Mouse (Mus musculus) kidney, embryonic 15.5 days (tissue): ENCODE results near the gene Rab8b. TPM values are rescaled to one million over a fixed set of nuclear protein-coding genes. Genes with fewer than 3 reads are reported as not detected.
A peak's percentile ranks its signal among the peaks of the same experiment; 100 is the strongest.
"Not testable (repeated sequence)": the region's sequence is repeated elsewhere in the genome, so short reads cannot be mapped to it uniquely, and the experiment has no call there.

Experiments used
- ATAC-seq: fragments of 200-750 bp; cut with Nextera tagmentation; replicated peaks from 2 replicates; pipeline ENCODE4 v1.8.0; 2017; ENCODE audit warnings: moderate TSS enrichment; ENCODE audit not compliant: low FRiP score
- H3K27ac ChIP-seq: fragments of 300-500 bp; sonication (generic); 2 replicates; pipeline ENCODE4 v1.5.1; 2015; ENCODE audit warnings: mild to moderate bottlenecking, inconsistent platforms
- H3K27me3 ChIP-seq: fragments of 300-500 bp; sonication (generic); 2 replicates; pipeline ENCODE4 v1.6.1; 2015; ENCODE audit warnings: inconsistent platforms
- H3K36me3 ChIP-seq: fragments of 300-500 bp; sonication (generic); 2 replicates; pipeline ENCODE4 v1.6.1; 2015; ENCODE audit warnings: inconsistent platforms
- H3K4me1 ChIP-seq: fragments of 300-500 bp; sonication (generic); 2 replicates; pipeline ENCODE4 v1.6.1; 2015; ENCODE audit warnings: inconsistent platforms
- H3K4me2 ChIP-seq: fragments of 300-500 bp; sonication (generic); 2 replicates; pipeline ENCODE4 v1.6.1; 2015; ENCODE audit warnings: moderate library complexity, mild to moderate bottlenecking, inconsistent platforms
- H3K4me3 ChIP-seq: fragments of 300-500 bp; sonication (generic); replicated peaks from 2 replicates; pipeline ENCODE4 v1.5.1; 2015; ENCODE audit warnings: mild to moderate bottlenecking, inconsistent platforms
- H3K9ac ChIP-seq: fragments of 300-500 bp; sonication (generic); 2 replicates; pipeline ENCODE4 v1.6.1; 2015; ENCODE audit warnings: mild to moderate bottlenecking, inconsistent platforms
- H3K9me3 ChIP-seq: fragments of 300-500 bp; sonication (generic); replicated peaks from 2 replicates; pipeline ENCODE4 v1.6.1; 2016; ENCODE audit warnings: inconsistent platforms
- WGBS: fragments of 180-500 bp; shearing (Covaris S2); methylation state at CpG from one replicate; pipeline ENCODE4 v1.1.7; 2015; ENCODE audit warnings: mixed read lengths; 5-methylcytosine and 5-hydroxymethylcytosine counted together
- polyA plus RNA-seq: library from polyadenylated mRNA; unstranded; fragments of >200 nt; fragmentation: Nextera tagmentation; extraction: Ambion mirVana; gene quantifications from 2 replicates; pipeline ENCODE4 v1.2.1, GENCODE M21; 2015

Rab8b gene
- polyA plus RNA-seq, 1 experiment from 2014 or later, result 26.4 TPM

DNA sequence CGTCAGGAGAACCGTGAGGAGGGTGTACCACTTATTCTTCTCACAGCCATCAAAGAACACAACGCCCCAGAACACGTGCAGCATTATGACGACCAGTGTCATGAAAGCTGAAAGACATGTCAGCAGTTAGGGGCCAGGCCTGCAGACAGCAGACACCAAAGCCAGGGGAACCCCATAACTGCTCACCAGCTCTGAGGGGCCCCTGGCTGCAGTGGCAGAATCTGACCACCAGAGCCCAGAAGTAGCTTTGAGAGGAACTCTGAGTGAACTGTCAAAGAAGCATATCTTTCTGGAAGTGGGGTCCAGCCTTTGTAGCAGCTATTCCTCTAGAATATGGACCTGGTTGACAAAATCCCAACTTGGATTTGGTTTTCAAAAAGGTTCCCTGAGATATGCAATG is 97.2 kb downstream of the Rab8b start:
- H3K36me3 ChIP-seq, H3K4me3 ChIP-seq, H3K4me1 ChIP-seq, H3K27me3 ChIP-seq, H3K9ac ChIP-seq, H3K9me3 ChIP-seq, ATAC-seq, H3K27ac ChIP-seq, H3K4me2 ChIP-seq: not testable (repeated sequence)
- 92% methylated on average over 2 of the region's 5 CpGs for WGBS

DNA sequence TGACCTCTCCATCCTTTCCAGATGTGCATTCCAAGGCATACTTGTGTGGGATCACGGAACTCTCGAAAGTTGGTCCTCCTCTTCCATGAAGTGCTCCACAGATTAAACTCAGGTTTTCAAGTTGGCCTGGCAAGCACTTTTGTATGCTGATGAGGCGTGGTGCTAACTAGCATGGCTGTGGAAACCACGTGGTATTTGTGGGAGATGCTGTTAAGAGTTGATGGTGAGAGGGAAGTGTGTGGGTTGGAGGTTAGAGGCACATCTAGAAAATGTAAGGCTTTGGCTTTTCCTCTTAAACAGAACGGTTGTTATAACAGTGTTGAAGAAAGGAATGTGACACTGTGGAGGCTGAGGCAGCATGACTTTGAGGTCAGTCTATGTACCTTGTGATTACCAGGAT is 98.5 kb downstream of the Rab8b start:
- no peak overlapping the region for H3K4me3 ChIP-seq
- no peaks in the 10 kb centered on the region for H3K27me3 ChIP-seq
- no peaks in the 10 kb centered on the region for H3K9me3 ChIP-seq
- no peak overlapping the region for H3K27ac ChIP-seq
- no peaks in the 10 kb centered on the region for H3K36me3 ChIP-seq
- 73% methylated on average over 5 of the region's 5 CpGs for WGBS
- no peak for ATAC-seq
- H3K4me2 ChIP-seq, result no peak overlapping the region
- no peaks in the 10 kb centered on the region for H3K4me1 ChIP-seq
- no peak overlapping the region for H3K9ac ChIP-seq

DNA sequence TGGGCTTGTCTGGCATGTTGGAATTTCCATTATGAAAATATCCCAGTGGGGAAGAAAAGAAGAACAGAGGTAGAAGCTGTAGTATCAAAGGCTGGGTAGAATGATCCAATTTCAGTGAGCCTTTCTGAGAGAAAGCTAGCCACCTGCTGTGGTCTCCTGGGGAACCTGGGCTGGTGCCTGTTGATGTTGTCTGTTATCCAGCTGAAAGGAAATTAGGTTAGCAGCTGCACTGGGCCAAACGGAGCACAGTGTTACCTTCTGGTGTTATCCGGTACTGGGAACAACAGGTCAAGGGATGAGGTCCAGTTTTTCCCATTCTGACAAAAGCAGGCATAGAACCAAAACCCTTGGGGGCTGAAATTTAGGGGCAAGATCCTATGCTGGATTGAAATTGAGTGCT is 106.1 kb downstream of the Rab8b start:
- no peaks in the 10 kb centered on the region for H3K4me1 ChIP-seq
- H3K4me3 ChIP-seq, result no peak overlapping the region
- no peak overlapping the region for H3K27ac ChIP-seq
- H3K9me3 ChIP-seq, result no peaks in the 10 kb centered on the region
- no peaks in the 10 kb centered on the region for H3K36me3 ChIP-seq
- 31% methylated on average over 2 of the region's 2 CpGs for WGBS
- no peak overlapping the region for H3K9ac ChIP-seq
- no peak overlapping the region for H3K4me2 ChIP-seq
- ATAC-seq, result no peak
- no peaks in the 10 kb centered on the region for H3K27me3 ChIP-seq

DNA sequence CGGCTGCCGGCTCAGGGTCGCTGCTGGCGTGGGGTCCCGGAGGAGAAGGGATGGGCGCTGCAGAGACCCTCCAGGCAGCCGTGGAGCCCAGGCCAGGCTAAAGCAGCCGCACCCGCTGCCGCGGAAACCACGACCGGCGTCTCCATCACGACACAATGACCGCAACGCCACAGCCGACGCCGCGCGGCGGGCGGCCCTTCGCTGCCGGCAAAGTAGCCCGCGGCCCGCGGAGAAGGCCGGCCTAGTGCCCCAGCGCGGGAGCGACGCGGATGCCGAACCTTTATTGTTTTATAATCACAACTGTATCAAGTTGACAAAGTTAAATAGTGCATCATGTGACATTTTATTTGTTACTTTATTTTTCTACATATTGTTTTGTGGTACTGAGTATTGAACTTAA is 113.5 kb downstream of the Rab8b start:
- 2% methylated on average over 30 of the region's 37 CpGs for WGBS
- Histone ChIP-seq H3K4me2 (peak overlapping the region; percentile 63), H3K27me3 (peaks cover 38% of the 10 kb centered on the region), H3K9ac (0 out of 2 replicates have a peak overlapping the region, but pooled peaks have one; percentile 21), H3K4me3 (peak overlapping the region; percentile 38)
- not testable (repeated sequence) for H3K36me3 ChIP-seq, ATAC-seq, H3K4me1 ChIP-seq, H3K9me3 ChIP-seq, H3K27ac ChIP-seq

DNA sequence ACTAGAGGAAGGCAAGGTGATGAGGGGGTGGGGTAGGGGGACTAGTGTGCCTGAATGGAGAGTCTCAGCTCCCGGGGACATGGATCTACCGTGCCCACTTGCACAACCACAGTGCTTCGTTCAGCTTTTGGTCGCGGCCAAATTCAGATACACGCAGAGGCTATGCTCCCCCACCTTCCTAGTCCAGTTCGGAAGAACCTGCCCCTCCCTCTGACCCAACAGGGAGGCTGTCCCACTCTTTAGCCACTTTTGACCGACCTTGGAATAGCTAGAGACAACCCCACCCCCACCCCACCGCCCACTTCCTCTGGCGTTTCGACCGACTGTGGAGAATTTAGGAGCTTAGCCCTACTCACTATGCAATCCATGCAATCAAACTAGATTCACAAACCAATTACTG is 117.5 kb downstream of the Rab8b start:
- ATAC-seq, result no peak
- H3K4me3 ChIP-seq, result no peak overlapping the region
- no peaks in the 10 kb centered on the region for H3K36me3 ChIP-seq
- H3K9me3 ChIP-seq, result no peaks in the 10 kb centered on the region
- H3K27me3 ChIP-seq, result peaks cover 29% of the 10 kb centered on the region
- no peak overlapping the region for H3K27ac ChIP-seq
- 0 out of 2 replicates have a peak overlapping the region, but pooled peaks have one; percentile 6 for H3K4me2 ChIP-seq
- no peak overlapping the region for H3K9ac ChIP-seq
- peaks cover 7% of the 10 kb centered on the region for H3K4me1 ChIP-seq
- 43% methylated on average over 12 of the region's 12 CpGs for WGBS

DNA sequence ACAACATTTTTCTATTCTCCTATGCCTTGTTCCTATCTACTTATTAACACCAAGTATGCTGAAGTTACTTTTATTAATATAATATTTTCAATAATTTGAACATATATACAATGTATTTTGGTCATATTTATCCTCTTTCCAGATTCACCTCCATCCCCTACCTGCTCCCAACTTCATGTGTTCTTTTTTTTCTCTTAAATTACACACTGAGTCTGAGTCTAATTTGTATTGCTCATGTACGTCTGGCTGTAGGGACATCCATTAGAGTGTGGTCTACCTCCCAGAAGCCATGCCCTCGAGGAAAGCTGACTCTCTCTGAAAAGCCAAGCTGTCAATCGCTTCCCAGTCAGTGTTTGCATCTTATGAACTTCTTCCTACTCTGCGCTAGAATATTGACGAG is 122.7 kb downstream of the Rab8b start, which contains the start of gene Gm10647:
TSS of gene Gm10647 (plus strand) at position 301 of the 400 bp plus-strand sequence.
- WGBS, result 74% methylated on average over 5 of the region's 5 CpGs
- Histone ChIP-seq H3K27ac (peak within 1 kb of the TSS; percentile 97), H3K9me3 (no peaks in the 10 kb centered on the region), H3K4me2 (peak within 1 kb of the TSS; percentile 79), H3K4me3 (peak within 1 kb of the TSS; percentile 69), H3K4me1 (peaks cover 11% of the 10 kb centered on the region), H3K36me3 (no peaks in the 10 kb centered on the region), H3K27me3 (no peaks in the 10 kb centered on the region), H3K9ac (peak within 1 kb of the TSS; percentile 61; the same call in 1 of the 2 replicates)
- no peak for ATAC-seq

DNA sequence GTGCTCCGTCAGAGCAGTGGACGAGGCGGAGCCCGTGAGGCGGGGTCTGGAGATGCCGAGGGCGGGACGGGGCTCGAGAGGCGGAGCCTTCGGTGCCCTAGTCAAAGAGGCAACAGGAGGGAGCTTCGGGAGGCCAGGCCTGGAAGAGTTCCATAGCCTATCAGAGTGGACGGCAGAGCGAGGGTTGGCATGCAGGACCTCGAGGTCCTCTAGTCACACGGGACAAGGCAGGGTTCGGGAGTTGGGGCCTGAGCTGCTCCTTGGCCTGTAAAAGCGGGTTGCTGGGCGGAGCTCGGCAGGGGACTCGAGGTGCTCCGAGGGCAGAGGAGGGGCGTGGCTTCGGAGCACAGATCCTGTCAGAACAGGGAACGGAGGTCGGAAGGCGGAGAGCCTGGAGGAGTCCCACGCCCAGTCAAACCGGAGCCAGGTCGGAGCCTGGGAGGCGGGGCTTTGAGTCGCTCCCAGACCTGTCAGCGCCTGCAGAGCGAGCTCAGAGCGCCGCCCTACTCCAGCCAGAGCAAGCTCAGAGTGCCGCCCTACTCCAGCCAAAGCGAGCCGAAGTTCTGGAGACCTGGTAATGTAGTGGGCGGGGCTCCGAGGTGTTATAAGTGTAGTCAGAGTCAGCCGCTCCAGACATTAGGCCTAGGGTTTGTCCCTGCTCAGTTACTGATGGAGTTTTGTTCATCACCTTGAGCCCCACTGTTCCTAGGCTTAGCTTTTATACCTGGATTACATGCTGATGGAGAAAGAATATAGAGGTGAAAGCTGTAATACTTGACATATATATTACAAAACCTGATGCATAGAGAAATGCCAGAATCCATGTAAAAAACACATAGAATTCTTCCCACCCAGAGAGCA is 123.8 kb downstream of the Rab8b start, which contains the start of gene Aph1b:
TSS of gene Aph1b (minus strand) at position 27 of the 861 bp plus-strand sequence.
- Histone ChIP-seq H3K27ac (peak within 1 kb of the TSS; percentile 97), H3K4me2 (peak within 1 kb of the TSS; percentile 79), H3K4me3 (peak within 1 kb of the TSS; percentile 69), H3K9me3 (no peaks in the 10 kb centered on the region), H3K36me3 (no peaks in the 10 kb centered on the region), H3K4me1 (peaks cover 11% of the 10 kb centered on the region; the same call in 1 of the 2 replicates), H3K27me3 (no peaks in the 10 kb centered on the region), H3K9ac (peak within 1 kb of the TSS; percentile 61)
- ATAC-seq, result peak; percentile 99
- under 1% methylated on average over 42 of the region's 42 CpGs for WGBS

DNA sequence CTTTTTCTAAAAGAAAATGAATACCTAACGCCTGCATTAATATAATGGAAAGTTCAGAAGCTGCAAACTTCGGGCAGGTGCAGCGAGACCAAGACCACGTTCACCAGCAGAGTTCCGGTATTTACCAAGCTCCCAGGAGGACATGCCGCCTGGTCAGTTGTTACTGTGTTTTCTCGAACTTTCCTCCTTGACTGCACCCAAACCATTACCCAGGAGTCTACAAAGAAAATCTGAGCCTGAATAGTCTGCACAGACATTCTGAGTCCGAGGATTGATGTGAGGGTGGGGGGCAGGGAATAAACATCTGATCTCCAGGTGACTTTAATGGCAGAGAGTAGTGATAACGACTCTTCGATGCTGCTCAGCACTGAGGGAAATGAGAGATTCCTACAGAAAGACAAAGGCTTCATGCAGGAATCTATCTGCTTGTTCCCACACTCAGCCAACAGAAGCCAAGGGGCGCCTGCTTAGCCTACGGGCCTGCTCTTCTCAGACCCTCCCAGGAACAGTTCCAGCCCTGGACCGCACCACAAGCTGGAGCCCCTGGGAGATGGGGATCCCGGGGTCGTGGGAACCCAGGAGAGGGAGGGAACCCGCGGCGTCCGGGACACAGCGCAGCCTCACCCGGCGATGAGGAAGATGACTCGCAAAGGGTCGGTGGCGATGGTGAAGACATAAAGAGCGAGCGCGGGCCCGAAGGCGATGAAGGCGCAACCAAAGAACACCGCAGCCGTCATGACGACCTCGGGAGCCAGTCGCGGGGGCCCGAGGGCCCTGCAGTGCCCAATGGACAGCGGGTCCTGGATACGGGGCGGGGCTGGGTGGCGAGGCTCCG is 124.6 kb downstream of the Rab8b start:
- Histone ChIP-seq H3K36me3 (peaks cover 5% of the 10 kb centered on the region), H3K9me3 (no peaks in the 10 kb centered on the region), H3K27ac (peak overlapping the region; percentile 97), H3K4me1 (peaks cover 11% of the 10 kb centered on the region; the same call in 1 of the 2 replicates), H3K4me2 (peak overlapping the region; percentile 79), H3K4me3 (peak overlapping the region; percentile 69), H3K9ac (peak overlapping the region; percentile 61), H3K27me3 (no peaks in the 10 kb centered on the region)
- peak; percentile 33 for ATAC-seq
- 1% methylated on average over 43 of the region's 43 CpGs for WGBS

Other genes starting within 250 kb of the Rab8b start
- 14.5 and 15.6 TPM in 2 replicates for gene Car12, start 206.0 kb downstream of the Rab8b start, polyA plus RNA-seq
- 9.2 and 11.9 TPM in 2 replicates for gene Aph1b, start 124.2 kb downstream of the Rab8b start, polyA plus RNA-seq
- 0.69 and 0.96 TPM in 2 replicates for gene Gm10647, start 122.6 kb downstream of the Rab8b start, polyA plus RNA-seq
- gene Aph1c, start 85.0 kb downstream of the Rab8b start, polyA plus RNA-seq, result 5.4 and 7.2 TPM in 2 replicates
- 708 and 821 TPM in 2 replicates for gene Rps27l, start 26.4 kb upstream of the Rab8b start, polyA plus RNA-seq
- 14.4 and 17.4 TPM in 2 replicates for gene Lactb, start 55.8 kb upstream of the Rab8b start, polyA plus RNA-seq
- 533 and 589 TPM in 2 replicates for gene Tpm1, start 129.7 kb upstream of the Rab8b start, polyA plus RNA-seq